Mouse (Mus musculus) limb, embryonic 11.5 days (tissue): Measurements from ENCODE around the gene Gm21366. TPM values are rescaled to one million over a fixed set of nuclear protein-coding genes. Genes with fewer than 3 reads are reported as not detected.
"Not testable (repeated sequence)": the region's sequence is repeated elsewhere in the genome, so short reads cannot be mapped to it uniquely, and the experiment has no call there.

ENCODE experiments used
- ATAC-seq: fragments of 200-750 bp; cut with Nextera tagmentation; 2 replicates; pipeline ENCODE4 v1.8.0; 2017; ENCODE audit warnings: low read depth; ENCODE audit not compliant: insufficient number of reproducible peaks, low FRiP score, low TSS enrichment
- DNase-seq: peaks from one replicate; pipeline ENCODE4 v3.0.0-alpha.2; 2015; ENCODE audit warnings: low spot score
- H3K27ac ChIP-seq: fragments of 300-500 bp; sonication (generic); replicated peaks from 2 replicates; pipeline ENCODE4 v1.5.1; 2014; ENCODE audit warnings: low read depth, mild to moderate bottlenecking, low read length
- H3K27me3 ChIP-seq: fragments of 300-500 bp; sonication (generic); 2 replicates; pipeline ENCODE4 v1.6.1; 2014; ENCODE audit warnings: mild to moderate bottlenecking, low read length, mixed read lengths; ENCODE audit not compliant: control insufficient read depth, insufficient read depth
- H3K36me3 ChIP-seq: fragments of 300-500 bp; sonication (generic); 2 replicates; pipeline ENCODE4 v1.6.1; 2014; ENCODE audit warnings: mild to moderate bottlenecking, low read length, moderate library complexity, mixed read lengths; ENCODE audit not compliant: control insufficient read depth, insufficient read depth
- H3K4me1 ChIP-seq: fragments of 300-500 bp; sonication (generic); 2 replicates; pipeline ENCODE4 v1.6.1; 2014; ENCODE audit warnings: low read length, mixed read lengths; ENCODE audit not compliant: control insufficient read depth, insufficient read depth
- H3K4me2 ChIP-seq: fragments of 300-500 bp; sonication (generic); 2 replicates; pipeline ENCODE4 v1.6.1; 2014; ENCODE audit warnings: low read depth, mild to moderate bottlenecking, moderate library complexity; ENCODE audit not compliant: severe bottlenecking
- H3K4me3 ChIP-seq: fragments of 300-500 bp; sonication (generic); 2 replicates; pipeline ENCODE4 v1.5.1; 2014; ENCODE audit warnings: low read depth, low read length
- H3K9ac ChIP-seq: fragments of 300-500 bp; sonication (generic); 2 replicates; pipeline ENCODE4 v1.6.1; 2014; ENCODE audit warnings: mild to moderate bottlenecking, low read length
- H3K9me3 ChIP-seq: fragments of 300-500 bp; sonication (generic); 2 replicates; pipeline ENCODE4 v1.6.1; 2016; ENCODE audit warnings: low read length; ENCODE audit not compliant: control insufficient read depth
- WGBS: fragments of 180-500 bp; shearing (Covaris S2); extraction: QIAGEN DNeasy Blood & Tissue Kit; methylation state at CpG from one replicate; pipeline ENCODE4 v1.1.7; 2014; 5-methylcytosine and 5-hydroxymethylcytosine counted together
- polyA plus RNA-seq: library from polyadenylated mRNA; unstranded; fragments of >200 nt; fragmentation: Nextera tagmentation; extraction: Ambion mirVana; gene quantifications from 2 replicates; pipeline ENCODE4 v1.2.1, GENCODE M21; 2014

Gene Gm21366
- not detected in 2 replicates for polyA plus RNA-seq

- not testable (repeated sequence) for ATAC-seq, H3K4me1 ChIP-seq, H3K36me3 ChIP-seq, H3K27me3 ChIP-seq, H3K9me3 ChIP-seq, H3K4me3 ChIP-seq, H3K9ac ChIP-seq, H3K4me2 ChIP-seq, DNase-seq, H3K27ac ChIP-seq
- WGBS = no CpG with 5 or more reads among the region's 6 CpGs
Measured at GRCm38 (mm10) chrY:22861156-22861555, at the start of gene Gm21366. TSS of gene Gm21366 (minus strand) at chrY:22861256.
